Mouse (Mus musculus): ENCODE data around the gene Gng7. TPM values are rescaled to one million over a fixed set of nuclear protein-coding genes. Genes with fewer than 3 reads are reported as not detected.

The Gng7 gene
- polyA plus RNA-seq, 1 experiment, result not detected

GRCm38 (mm10) chr10:80900318-80901247, 114.2 kb downstream of the Gng7 start, which contains the start of gene Timm13:
TSS of gene Timm13 (minus strand) at chr10:80900969.
- WGBS, result under 1% methylated on average over 72 of the region's 72 CpGs
- H3K27ac ChIP-seq (ENCODE audit: insufficient read depth, low read depth, low read length), result peak within 1 kb of the TSS; percentile 50
- H3K4me1 ChIP-seq (ENCODE audit: control insufficient read depth, insufficient read depth, low read length), result peaks cover 29% of the 10 kb centered on the region
- peak within 1 kb of the TSS; percentile 68 for H3K4me3 ChIP-seq (ENCODE audit: insufficient read depth, low read depth, low read length)
- no peak for TF ChIP-seq CTCF (IDR thresholded peaks at IDR 0.05; ENCODE audit: insufficient read depth, low read depth, low read length)
- TF ChIP-seq POLR2A (IDR thresholded peaks at IDR 0.05; ENCODE audit: insufficient read depth, low read depth, low read length), result peak; percentile 50

GRCm38 (mm10) chr10:80899591-80900317, 115.0 kb downstream of the Gng7 start:
- H3K4me3 ChIP-seq (ENCODE audit: insufficient read depth, low read depth, low read length), result peak overlapping the region; percentile 68
- H3K4me1 ChIP-seq (ENCODE audit: control insufficient read depth, insufficient read depth, low read length), result peaks cover 29% of the 10 kb centered on the region
- no peak for TF ChIP-seq CTCF (IDR thresholded peaks at IDR 0.05; ENCODE audit: insufficient read depth, low read depth, low read length)
- TF ChIP-seq POLR2A (IDR thresholded peaks at IDR 0.05; ENCODE audit: insufficient read depth, low read depth, low read length), result no peak
- H3K27ac ChIP-seq (ENCODE audit: insufficient read depth, low read depth, low read length), result no peak overlapping the region
- 14% methylated on average over 25 of the region's 25 CpGs for WGBS

GRCm38 (mm10) chr10:80899074-80899473, 115.7 kb downstream of the Gng7 start:
- Histone ChIP-seq H3K27ac (ENCODE audit: insufficient read depth, low read depth, low read length) (no peak overlapping the region), H3K4me3 (ENCODE audit: insufficient read depth, low read depth, low read length) (no peak overlapping the region), H3K4me1 (ENCODE audit: control insufficient read depth, insufficient read depth, low read length) (peaks cover 29% of the 10 kb centered on the region)
- 86% methylated on average over 8 of the region's 8 CpGs for WGBS
- no peak for TF ChIP-seq POLR2A (IDR thresholded peaks at IDR 0.05; ENCODE audit: insufficient read depth, low read depth, low read length)
- no peak for TF ChIP-seq CTCF (IDR thresholded peaks at IDR 0.05; ENCODE audit: insufficient read depth, low read depth, low read length)

Other genes with a start within 250 kb of the Gng7 start
- not detected in 2 replicates for gene Sf3a2, start 216.7 kb downstream of the Gng7 start, polyA plus RNA-seq (2012; ENCODE audit: insufficient read depth, insufficient read length, low replicate concordance, missing spikeins)
- gene Plekhj1, start 216.3 kb downstream of the Gng7 start, polyA plus RNA-seq (2012; ENCODE audit: insufficient read depth, insufficient read length, low replicate concordance, missing spikeins), result not detected in 2 replicates
- not detected in 2 replicates for gene Amh, start 209.7 kb downstream of the Gng7 start, polyA plus RNA-seq (2012; ENCODE audit: insufficient read depth, insufficient read length, low replicate concordance, missing spikeins)
- gene Jsrp1, start 201.4 kb downstream of the Gng7 start, polyA plus RNA-seq (2012; ENCODE audit: insufficient read depth, insufficient read length, low replicate concordance, missing spikeins), result not detected in 2 replicates
- 801 TPM in 1 of 2 replicates, not detected in the other for gene Oaz1, start 188.3 kb downstream of the Gng7 start, polyA plus RNA-seq (2012; ENCODE audit: insufficient read depth, insufficient read length, low replicate concordance, missing spikeins)
- gene Lingo3, start 170.9 kb downstream of the Gng7 start, polyA plus RNA-seq (2012; ENCODE audit: insufficient read depth, insufficient read length, low replicate concordance, missing spikeins), result not detected in 2 replicates
- not detected in 2 replicates for gene Lsm7, start 159.7 kb downstream of the Gng7 start, polyA plus RNA-seq (2012; ENCODE audit: insufficient read depth, insufficient read length, low replicate concordance, missing spikeins)
- gene Sppl2b, start 159.7 kb downstream of the Gng7 start, polyA plus RNA-seq (2012; ENCODE audit: insufficient read depth, insufficient read length, low replicate concordance, missing spikeins), result not detected in 2 replicates
- gene Tmprss9, start 143.1 kb downstream of the Gng7 start, polyA plus RNA-seq (2012; ENCODE audit: insufficient read depth, insufficient read length, low replicate concordance, missing spikeins), result not detected in 2 replicates
- not detected in 2 replicates for gene Timm13, start 114.0 kb downstream of the Gng7 start, polyA plus RNA-seq (2012; ENCODE audit: insufficient read depth, insufficient read length, low replicate concordance, missing spikeins)
- not detected in 2 replicates for gene Lmnb2, start 96.7 kb downstream of the Gng7 start, polyA plus RNA-seq (2012; ENCODE audit: insufficient read depth, insufficient read length, low replicate concordance, missing spikeins)
- not detected in 2 replicates for gene Gadd45b, start 84.9 kb downstream of the Gng7 start, polyA plus RNA-seq (2012; ENCODE audit: insufficient read depth, insufficient read length, low replicate concordance, missing spikeins)
- gene Diras1, start 10.7 kb upstream of the Gng7 start, polyA plus RNA-seq (2012; ENCODE audit: insufficient read depth, insufficient read length, low replicate concordance, missing spikeins), result not detected in 2 replicates
- gene Slc39a3, start 22.5 kb upstream of the Gng7 start, polyA plus RNA-seq (2012; ENCODE audit: insufficient read depth, insufficient read length, low replicate concordance, missing spikeins), result not detected in 2 replicates
- gene Sgta, start 45.2 kb upstream of the Gng7 start, polyA plus RNA-seq (2012; ENCODE audit: insufficient read depth, insufficient read length, low replicate concordance, missing spikeins), result not detected in 2 replicates
- not detected in 2 replicates for gene Thop1, start 55.1 kb upstream of the Gng7 start, polyA plus RNA-seq (2012; ENCODE audit: insufficient read depth, insufficient read length, low replicate concordance, missing spikeins)
- not detected in 2 replicates for gene Creb3l3, start 83.9 kb upstream of the Gng7 start, polyA plus RNA-seq (2012; ENCODE audit: insufficient read depth, insufficient read length, low replicate concordance, missing spikeins)
- gene Map2k2, start 91.0 kb upstream of the Gng7 start, polyA plus RNA-seq (2012; ENCODE audit: insufficient read depth, insufficient read length, low replicate concordance, missing spikeins), result not detected in 2 replicates
- 77.0 TPM in 1 of 2 replicates, not detected in the other for gene Zbtb7a, start 120.3 kb upstream of the Gng7 start, polyA plus RNA-seq (2012; ENCODE audit: insufficient read depth, insufficient read length, low replicate concordance, missing spikeins)
- gene Pias4, start 153.0 kb upstream of the Gng7 start, polyA plus RNA-seq (2012; ENCODE audit: insufficient read depth, insufficient read length, low replicate concordance, missing spikeins), result not detected in 2 replicates
- 423 and 2,167 TPM in 2 replicates for gene Eef2, start 161.7 kb upstream of the Gng7 start, polyA plus RNA-seq (2012; ENCODE audit: insufficient read depth, insufficient read length, low replicate concordance, missing spikeins)
- gene Dapk3, start 168.1 kb upstream of the Gng7 start, polyA plus RNA-seq (2012; ENCODE audit: insufficient read depth, insufficient read length, low replicate concordance, missing spikeins), result not detected in 2 replicates
- not detected in 2 replicates for gene 4930442H23Rik, start 168.9 kb upstream of the Gng7 start, polyA plus RNA-seq (2012; ENCODE audit: insufficient read depth, insufficient read length, low replicate concordance, missing spikeins)
- not detected in 2 replicates for gene Nmrk2, start 187.1 kb upstream of the Gng7 start, polyA plus RNA-seq (2012; ENCODE audit: insufficient read depth, insufficient read length, low replicate concordance, missing spikeins)
- gene Atcay, start 215.9 kb upstream of the Gng7 start, polyA plus RNA-seq (2012; ENCODE audit: insufficient read depth, insufficient read length, low replicate concordance, missing spikeins), result not detected in 2 replicates
- not detected in 2 replicates for gene Zfr2, start 218.2 kb upstream of the Gng7 start, polyA plus RNA-seq (2012; ENCODE audit: insufficient read depth, insufficient read length, low replicate concordance, missing spikeins)
- not detected in 2 replicates for gene Matk, start 238.0 kb upstream of the Gng7 start, polyA plus RNA-seq (2012; ENCODE audit: insufficient read depth, insufficient read length, low replicate concordance, missing spikeins)

Data from olfactory bulb, adult 2 months (tissue).